In genomic region chr3:107986041-107986562, GRCm38 (mm10) we compare ENCODE assay signal across 8 mouse cellular contexts. TPM values are rescaled to one million over a fixed set of nuclear protein-coding genes. Genes with fewer than 3 reads are reported as not detected.
DNase-seq lines count a peak whose midpoint lies in the region; ATAC-seq lines count a peak whose summit lies in the region.

Gstm2 (minus strand) TSS chr3:107986453.

- peak; percentile 96 for ATAC-seq in intestine, embryonic 14.5 days (replicated peaks; ENCODE audit: low FRiP score, low TSS enrichment, low read depth)
- ATAC-seq in liver, embryonic 16.5 days (ENCODE audit: low read depth): peak; percentile 54

- H3K9me3 ChIP-seq in intestine, embryonic 14.5 days (ENCODE audit: control insufficient read depth, low read length): no peaks in the 10 kb centered on the region
- H3K9me3 ChIP-seq in liver, embryonic 16.5 days (replicated peaks; ENCODE audit: control insufficient read depth, low read length): no peaks in the 10 kb centered on the region

- peak within 1 kb of the TSS; percentile 46 for H3K4me2 ChIP-seq in intestine, embryonic 14.5 days (ENCODE audit: low read length)
- H3K4me2 ChIP-seq in liver, embryonic 16.5 days (ENCODE audit: low read depth, low read length): no peak within 1 kb of the TSS

- H3K36me3 ChIP-seq in intestine, embryonic 14.5 days (ENCODE audit: control insufficient read depth, insufficient read depth, low read length): no peaks in the 10 kb centered on the region
- no peaks in the 10 kb centered on the region for H3K36me3 ChIP-seq in liver, embryonic 16.5 days (ENCODE audit: control insufficient read depth, insufficient read depth)

- no peaks in the 10 kb centered on the region for H3K4me1 ChIP-seq in intestine, embryonic 14.5 days (replicated peaks; ENCODE audit: control insufficient read depth, insufficient read depth, low read length)
- no peaks in the 10 kb centered on the region for H3K4me1 ChIP-seq in liver, embryonic 16.5 days (ENCODE audit: control insufficient read depth, low read depth, low read length)

- H3K27ac ChIP-seq in intestine, embryonic 14.5 days (ENCODE audit: low read depth): peak within 1 kb of the TSS; percentile 48; the same call in 1 of the 2 replicates
- H3K27ac ChIP-seq in liver, embryonic 16.5 days (ENCODE audit: low read length): no peak within 1 kb of the TSS

- WGBS in intestine, embryonic 14.5 days: 21% methylated on average over 8 of the region's 8 CpGs
- WGBS in liver, embryonic 16.5 days (ENCODE audit: insufficient replicate concordance): 44% methylated on average over 8 of the region's 8 CpGs

- H3K4me3 ChIP-seq in intestine, embryonic 14.5 days (ENCODE audit: low read depth, low read length): peak within 1 kb of the TSS; percentile 34
- no peak within 1 kb of the TSS for H3K4me3 ChIP-seq in liver, embryonic 16.5 days (ENCODE audit: low read depth, low read length)

- H3K9ac ChIP-seq in intestine, embryonic 14.5 days (ENCODE audit: low read length): peak within 1 kb of the TSS; percentile 3
- H3K9ac ChIP-seq in liver, embryonic 16.5 days (ENCODE audit: low read depth, low read length): no peak within 1 kb of the TSS

- no peaks in the 10 kb centered on the region for H3K27me3 ChIP-seq in intestine, embryonic 14.5 days (replicated peaks; ENCODE audit: control insufficient read depth, insufficient read depth, low read length)
- no peaks in the 10 kb centered on the region for H3K27me3 ChIP-seq in liver, embryonic 16.5 days (ENCODE audit: control insufficient read depth, insufficient read depth, low read depth, low read length)

- no peak for DNase-seq in urinary bladder, adult 2 months (ENCODE audit: low spot score)
- no peak for DNase-seq in urinary bladder, postnatal 10 days (ENCODE audit: low spot score)
- DNase-seq in forelimb bud, embryonic 11.5 days (ENCODE audit: low read depth, low spot score): peak; percentile 49
- DNase-seq in intestine, embryonic 14.5 days (ENCODE audit: low spot score): peak; percentile 74
- DNase-seq in testis, postnatal 14 days (ENCODE audit: low spot score): peak; percentile 77
- DNase-seq in frontal cortex, postnatal 25 days (ENCODE audit: low spot score in 2 of 2): no peak
- no peak for DNase-seq in spleen, postnatal 10 days (ENCODE audit: low spot score in 2 of 2)

RNA-seq across cellular contexts. Expression of gene Gstm2, which starts in this region (rescaled TPM):
- 148 and 153 TPM in 2 replicates for polyA plus RNA-seq in urinary bladder, adult 2 months (2012; rRNA removed)
- polyA plus RNA-seq in intestine, embryonic 14.5 days (2014; fragmentation: Nextera tagmentation; extraction: Ambion mirVana): 140 and 141 TPM in 2 replicates
- polyA plus RNA-seq in liver, embryonic 16.5 days (2015; fragmentation: Nextera tagmentation; extraction: Ambion mirVana): 6.9 and 10.4 TPM in 2 replicates

Comparison
In these comparisons a context has a peak if more than half of its experiments do, and no peak if none do; other contexts are left out.
1. RNA of gene Gstm2 (polyA plus RNA-seq): 148 to 153 TPM in urinary bladder, adult 2 months and 140 to 141 TPM in intestine, embryonic 14.5 days; 6.9 to 10.4 TPM in liver, embryonic 16.5 days; every median in the first group is over 10 times any median in the second.
2. DNase-seq: peak in forelimb bud, embryonic 11.5 days (single experiment), intestine, embryonic 14.5 days (single experiment) and testis, postnatal 14 days (single experiment); none in urinary bladder, adult 2 months (single experiment), urinary bladder, postnatal 10 days (single experiment), frontal cortex, postnatal 25 days (0 of 2) and spleen, postnatal 10 days (0 of 2).